Mouse (Mus musculus) heart, embryonic 16.5 days (tissue): Measurements from ENCODE around the gene Cnn3. TPM values are rescaled to one million over a fixed set of nuclear protein-coding genes. Genes with fewer than 3 reads are reported as not detected.

Experiments used
- ATAC-seq: fragments of 200-750 bp; cut with Nextera tagmentation; replicated peaks from 2 replicates; pipeline ENCODE4 v1.8.0; 2017; ENCODE audit warnings: moderate number of reproducible peaks; ENCODE audit not compliant: insufficient read depth, low FRiP score; ENCODE audit errors: extremely low read depth
- H3K27ac ChIP-seq: fragments of 300-500 bp; sonication (generic); 2 replicates; pipeline ENCODE4 v1.5.1; 2014; ENCODE audit warnings: mild to moderate bottlenecking, low read length, control low read depth, moderate library complexity
- H3K27me3 ChIP-seq: fragments of 300-500 bp; sonication (generic); 2 replicates; pipeline ENCODE4 v1.6.1; 2014; ENCODE audit warnings: low read length, mixed read lengths; ENCODE audit not compliant: control insufficient read depth, insufficient read depth
- H3K36me3 ChIP-seq: fragments of 300-500 bp; sonication (generic); 2 replicates; pipeline ENCODE4 v1.6.1; 2014; ENCODE audit not compliant: control insufficient read depth, insufficient read depth
- H3K4me1 ChIP-seq: fragments of 300-500 bp; sonication (generic); 2 replicates; pipeline ENCODE4 v1.6.1; 2014; ENCODE audit warnings: low read length, mixed read lengths; ENCODE audit not compliant: control insufficient read depth, insufficient read depth
- H3K4me2 ChIP-seq: fragments of 300-500 bp; sonication (generic); 2 replicates; pipeline ENCODE4 v1.6.1; 2014; ENCODE audit warnings: low read depth, mild to moderate bottlenecking, control low read depth, low read length
- H3K4me3 ChIP-seq: fragments of 300-500 bp; sonication (generic); 2 replicates; pipeline ENCODE4 v1.5.1; 2014; ENCODE audit warnings: mild to moderate bottlenecking, control low read depth, low read length
- H3K9ac ChIP-seq: fragments of 300-500 bp; sonication (generic); 2 replicates; pipeline ENCODE4 v1.6.1; 2014; ENCODE audit warnings: low read length, control low read depth
- H3K9me3 ChIP-seq: fragments of 300-500 bp; sonication (generic); replicated peaks from 2 replicates; pipeline ENCODE4 v1.6.1; 2016; ENCODE audit warnings: low read length; ENCODE audit not compliant: control insufficient read depth
- WGBS: fragments of 180-500 bp; shearing (Covaris S2); extraction: QIAGEN DNeasy Blood & Tissue Kit; methylation state at CpG from one replicate; pipeline ENCODE4 v1.1.7; 2014; 5-methylcytosine and 5-hydroxymethylcytosine counted together
- polyA plus RNA-seq: library from polyadenylated mRNA; unstranded; fragments of >200 nt; fragmentation: Nextera tagmentation; extraction: Ambion mirVana; gene quantifications from 2 replicates; pipeline ENCODE4 v1.2.1, GENCODE M21; 2015

Gene Cnn3
- polyA plus RNA-seq, 1 experiment from 2014 or later = 406 TPM

DNA sequence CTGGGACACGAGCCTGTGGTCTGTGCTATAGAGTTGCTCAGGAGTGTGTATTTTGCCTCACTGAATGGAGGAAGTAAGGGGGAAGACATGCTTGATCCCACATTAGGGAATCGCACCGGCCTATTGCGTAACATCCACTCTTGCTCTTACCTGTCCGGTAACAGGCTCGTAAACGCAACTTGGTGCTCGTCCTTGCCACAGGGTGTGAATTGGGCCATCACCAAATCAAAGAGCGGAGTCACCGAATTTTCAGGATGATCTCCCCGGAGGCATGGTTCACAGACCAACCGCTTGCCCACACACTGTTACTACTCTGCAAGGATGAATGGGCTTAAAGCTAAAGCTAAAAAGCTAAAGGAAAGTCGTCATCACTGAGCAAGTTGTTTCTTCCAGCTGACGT lies 81.4 kb downstream of the Cnn3 start:
- Histone ChIP-seq H3K27ac (no peak overlapping the region), H3K36me3 (no peaks in the 10 kb centered on the region), H3K9ac (no peak overlapping the region), H3K4me1 (peaks cover 10% of the 10 kb centered on the region), H3K4me3 (no peak overlapping the region), H3K9me3 (no peaks in the 10 kb centered on the region), H3K4me2 (no peak overlapping the region), H3K27me3 (no peaks in the 10 kb centered on the region)
- no peak for ATAC-seq
- 94% methylated on average over 14 of the region's 14 CpGs for WGBS

Other genes starting within 250 kb of the Cnn3 start
- gene Tmem56, start 143.4 kb upstream of the Cnn3 start, polyA plus RNA-seq = 0.45 and 0.66 TPM in 2 replicates
- gene Alg14, start 134.7 kb upstream of the Cnn3 start, polyA plus RNA-seq = 37.9 and 39.8 TPM in 2 replicates
- gene Slc44a3, start 105.9 kb downstream of the Cnn3 start, polyA plus RNA-seq = 1.2 and 2.5 TPM in 2 replicates
- not detected in 2 replicates for gene 4930432M17Rik, start 244.3 kb downstream of the Cnn3 start, polyA plus RNA-seq